Mouse (Mus musculus) embryonic facial prominence, embryonic 11.5 days (tissue): ENCODE results near the gene Mt1. TPM values are rescaled to one million over a fixed set of nuclear protein-coding genes. Genes with fewer than 3 reads are reported as not detected.

Experiments used
- ATAC-seq: fragments of 200-750 bp; cut with Nextera tagmentation; replicated peaks from 2 replicates; pipeline ENCODE4 v1.8.0; 2017; ENCODE audit warnings: low read depth; ENCODE audit not compliant: insufficient number of reproducible peaks, low FRiP score, low TSS enrichment
- DNase-seq: peaks from one replicate; pipeline ENCODE4 v3.0.0-alpha.2; 2015; ENCODE audit warnings: low spot score
- H3K27ac ChIP-seq: fragments of 300-500 bp; sonication (generic); replicated peaks from 2 replicates; pipeline ENCODE4 v1.5.1; 2014; ENCODE audit warnings: mild to moderate bottlenecking, low read depth, low read length, control low read depth
- H3K27me3 ChIP-seq: fragments of 300-500 bp; sonication (generic); 2 replicates; pipeline ENCODE4 v1.6.1; 2014; ENCODE audit warnings: mild to moderate bottlenecking, low read length, moderate library complexity, mixed read lengths; ENCODE audit not compliant: control insufficient read depth, insufficient read depth
- H3K36me3 ChIP-seq: fragments of 300-500 bp; sonication (generic); replicated peaks from 2 replicates; pipeline ENCODE4 v1.6.1; 2014; ENCODE audit warnings: low read depth, mild to moderate bottlenecking, low read length, moderate library complexity, mixed read lengths; ENCODE audit not compliant: control insufficient read depth, insufficient read depth
- H3K4me1 ChIP-seq: fragments of 300-500 bp; sonication (generic); 2 replicates; pipeline ENCODE4 v1.6.1; 2014; ENCODE audit warnings: low read length, mixed read lengths; ENCODE audit not compliant: control insufficient read depth, insufficient read depth
- H3K4me2 ChIP-seq: fragments of 300-500 bp; sonication (generic); 2 replicates; pipeline ENCODE4 v1.6.1; 2014; ENCODE audit warnings: low read depth, mild to moderate bottlenecking, control low read depth, low read length, moderate library complexity
- H3K4me3 ChIP-seq: fragments of 300-500 bp; sonication (generic); 2 replicates; pipeline ENCODE4 v1.5.1; 2014; ENCODE audit warnings: low read depth, low read length, control low read depth
- H3K9ac ChIP-seq: fragments of 300-500 bp; sonication (generic); replicated peaks from 2 replicates; pipeline ENCODE4 v1.6.1; 2014; ENCODE audit warnings: mild to moderate bottlenecking, control low read depth, low read length
- H3K9me3 ChIP-seq: fragments of 300-500 bp; sonication (generic); replicated peaks from 2 replicates; pipeline ENCODE4 v1.6.1; 2016; ENCODE audit warnings: mild to moderate bottlenecking, low read length, inconsistent platforms, mixed read lengths; ENCODE audit not compliant: control insufficient read depth
- WGBS: fragments of 180-500 bp; shearing (Covaris S2); extraction: QIAGEN DNeasy Blood & Tissue Kit; methylation state at CpG from one replicate; pipeline ENCODE4 v1.1.7; 2014; 5-methylcytosine and 5-hydroxymethylcytosine counted together
- polyA plus RNA-seq: library from polyadenylated mRNA; unstranded; fragments of >200 nt; fragmentation: Nextera tagmentation; extraction: Ambion mirVana; gene quantifications from 2 replicates; pipeline ENCODE4 v1.2.1, GENCODE M21; 2014

Mt1 gene
- polyA plus RNA-seq, 1 experiment from 2014 or later: 99.7 TPM

GRCm38 (mm10) chr8:94227381-94227939 lies 48.6 kb downstream of the Mt1 start:
- no peak for ATAC-seq
- H3K4me3 ChIP-seq: no peak overlapping the region
- no peak for DNase-seq
- H3K4me1 ChIP-seq: no peaks in the 10 kb centered on the region
- H3K9me3 ChIP-seq: no peaks in the 10 kb centered on the region
- no peak overlapping the region for H3K9ac ChIP-seq
- 0 out of 2 replicates have a peak, but pooled peaks cover 2% of the 10 kb centered on the region for H3K36me3 ChIP-seq
- 90% methylated on average over 7 of the region's 7 CpGs for WGBS
- H3K27me3 ChIP-seq: no peaks in the 10 kb centered on the region
- no peak overlapping the region for H3K27ac ChIP-seq
- no peak overlapping the region for H3K4me2 ChIP-seq

Other genes with a start within 250 kb of the Mt1 start
- 48.2 and 49.5 TPM in 2 replicates for gene Amfr, start 166.2 kb upstream of the Mt1 start, polyA plus RNA-seq
- 158 and 182 TPM in 2 replicates for gene Nudt21, start 142.1 kb upstream of the Mt1 start, polyA plus RNA-seq
- 14.8 and 19.2 TPM in 2 replicates for gene Ogfod1, start 141.9 kb upstream of the Mt1 start, polyA plus RNA-seq
- gene Bbs2, start 80.2 kb upstream of the Mt1 start, polyA plus RNA-seq: 21.0 and 22.5 TPM in 2 replicates
- gene Mt4, start 41.9 kb upstream of the Mt1 start, polyA plus RNA-seq: not detected in 2 replicates
- gene Mt3, start 26.5 kb upstream of the Mt1 start, polyA plus RNA-seq: 5.9 and 7.0 TPM in 2 replicates
- gene Mt2, start 6.4 kb upstream of the Mt1 start, polyA plus RNA-seq: 32.1 and 33.5 TPM in 2 replicates
- 132 and 138 TPM in 2 replicates for gene Nup93, start 35.5 kb downstream of the Mt1 start, polyA plus RNA-seq
- not detected in 2 replicates for gene Slc12a3, start 150.1 kb downstream of the Mt1 start, polyA plus RNA-seq
- gene Herpud1, start 207.4 kb downstream of the Mt1 start, polyA plus RNA-seq: 54.6 and 54.8 TPM in 2 replicates